Mouse (Mus musculus) liver (tissue): ENCODE measurements around the gene D630039A03Rik.

Experiments used
- DNase-seq: peaks from one replicate; pipeline ENCODE4 v3.0.0-alpha.2; 2020; ENCODE audit warnings: mixed read lengths

D630039A03Rik gene

DNA sequence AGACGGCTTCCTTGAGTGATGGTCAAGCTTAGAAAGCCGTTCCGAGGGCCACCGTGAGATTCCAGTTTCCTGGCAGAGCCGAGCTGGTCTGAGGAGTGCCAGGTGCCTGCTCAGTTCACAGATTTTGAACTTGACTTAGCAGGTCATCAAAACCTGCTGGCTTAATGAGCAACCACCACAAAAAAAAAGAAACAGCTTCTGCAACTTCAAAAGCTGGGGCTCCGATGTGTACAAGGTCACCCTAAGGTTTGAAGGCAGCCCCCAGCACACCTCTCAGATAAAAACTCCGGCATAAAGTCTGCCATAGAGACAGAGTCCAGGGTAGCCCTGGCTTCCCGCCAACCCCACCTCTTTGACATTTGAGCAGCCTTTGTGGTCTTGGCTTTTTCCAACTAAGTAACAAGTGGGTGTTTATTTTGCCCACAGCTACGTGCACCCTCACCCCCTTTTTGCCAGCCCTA is at the start of gene D630039A03Rik:
Gene D630039A03Rik (minus strand): TSS at position 97 of the 461 bp plus-strand sequence.
- DNase-seq: peak; percentile 27

DNA sequence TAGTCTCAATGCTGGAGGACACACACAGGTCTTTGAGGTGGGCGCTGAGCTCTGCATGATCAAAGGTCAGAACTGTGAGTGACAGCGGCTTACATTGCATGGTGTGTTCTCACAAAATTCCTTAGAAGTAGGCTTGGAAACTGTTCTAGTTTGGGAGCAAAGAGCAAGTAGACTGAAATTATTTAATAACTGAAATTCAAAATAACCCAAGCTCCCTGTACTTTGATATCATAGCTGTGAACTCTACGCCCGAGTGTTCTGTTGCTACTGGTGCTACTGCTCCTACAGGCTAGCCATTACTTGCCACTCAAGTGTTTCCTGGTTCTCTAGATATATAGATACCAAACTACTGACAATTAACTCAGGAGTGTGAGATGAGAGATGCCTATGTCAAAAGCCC is 49.4 kb upstream of the D630039A03Rik start:
- no peak for DNase-seq

- no peak for DNase-seq
Observed at GRCm38 (mm10) chr4:57964143-57964542, 48.0 kb upstream of the D630039A03Rik start.

DNA sequence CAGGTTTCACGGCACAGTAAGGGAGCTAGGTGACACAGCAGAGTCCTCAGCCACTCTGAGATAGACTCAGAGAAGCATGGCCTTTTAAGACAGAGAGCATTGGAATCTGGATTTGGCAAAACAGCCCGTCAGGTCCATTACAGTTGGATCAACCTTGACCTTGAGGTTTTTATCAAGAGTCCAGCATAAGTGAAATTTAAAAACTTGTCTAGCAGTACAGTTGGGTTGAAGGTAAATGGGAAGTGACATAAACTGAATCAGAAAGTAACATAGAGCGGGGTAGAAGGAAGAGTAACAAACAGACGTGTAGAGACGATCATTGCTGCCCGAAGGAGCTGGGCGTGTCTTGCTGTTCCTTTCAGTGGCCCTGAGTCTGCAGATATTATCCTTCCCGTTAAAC is 43.0 kb upstream of the D630039A03Rik start:
- no peak for DNase-seq

GRCm38 (mm10) chr4:57958098-57958497 is 42.0 kb upstream of the D630039A03Rik start:
- no peak for DNase-seq

DNA sequence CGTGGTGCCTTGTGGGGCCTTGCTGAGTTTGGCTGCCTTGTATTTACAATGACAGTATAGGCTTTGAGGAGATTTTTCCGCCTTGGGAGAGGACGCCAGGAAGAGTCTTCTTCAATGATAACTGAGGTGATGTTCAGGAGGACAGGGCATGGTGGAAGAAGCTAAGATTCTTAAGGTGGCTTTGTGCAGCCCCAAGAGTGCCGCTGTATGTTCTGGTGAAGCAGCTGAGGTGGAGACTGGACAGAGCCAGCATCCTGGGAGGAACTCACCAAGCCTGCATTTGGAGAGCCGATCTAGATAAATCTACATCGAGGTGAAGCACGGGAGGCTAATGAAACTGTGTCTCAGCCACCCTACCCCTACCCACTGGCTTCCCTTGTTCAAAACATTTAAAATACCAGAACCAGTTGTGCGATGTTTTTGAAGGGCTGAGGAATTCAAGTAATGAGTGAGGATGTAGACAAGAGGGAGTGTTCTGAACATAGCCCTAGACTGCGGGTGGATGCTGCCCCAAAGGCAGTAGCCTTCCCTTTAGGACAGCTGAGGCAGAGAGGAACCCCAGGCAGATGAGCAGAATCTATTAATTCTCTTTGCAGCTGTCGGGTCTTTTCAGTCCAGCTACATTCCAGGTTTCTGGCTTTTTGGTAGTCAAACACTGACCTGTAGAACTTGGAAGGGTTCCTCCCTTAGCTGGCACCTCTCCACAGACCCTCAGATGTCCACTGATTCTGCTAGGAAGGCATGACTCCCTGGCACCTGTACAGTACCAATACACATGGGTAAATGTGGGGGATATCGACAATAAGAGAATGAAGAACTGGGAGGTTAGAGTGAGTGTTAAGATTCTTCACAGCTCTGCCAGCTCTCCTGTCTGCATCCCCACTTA is 41.3 kb upstream of the D630039A03Rik start:
- DNase-seq: peak; percentile 25

- DNase-seq: peak; percentile 100
Observed at GRCm38 (mm10) chr4:57956029-57956960, 40.2 kb upstream of the D630039A03Rik start, which contains the start of gene Txn1. Gene Txn1 (minus strand): TSS chr4:57956411.

DNA sequence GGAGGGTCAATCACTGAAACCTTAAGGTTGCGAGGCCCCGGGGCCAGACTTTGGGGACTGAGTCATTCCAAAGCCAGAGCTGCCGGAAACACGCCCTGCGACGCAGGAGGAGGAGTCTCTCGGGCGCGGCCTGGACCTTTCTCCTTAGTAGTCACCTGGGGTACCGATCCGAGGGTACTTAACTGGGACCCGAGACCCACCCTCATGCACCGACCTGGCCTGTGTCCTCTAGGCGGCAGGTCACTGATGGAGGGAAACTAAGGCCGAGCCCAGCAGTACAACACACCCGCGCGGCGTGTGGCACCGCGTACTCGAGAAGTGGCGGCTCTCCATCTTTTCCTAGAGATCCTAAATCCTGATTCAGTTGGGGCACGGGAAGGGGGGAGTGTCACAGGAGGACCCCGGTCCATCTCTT is 39.5 kb upstream of the D630039A03Rik start:
- peak; percentile 87 for DNase-seq

- DNase-seq: no peak
Observed at GRCm38 (mm10) chr4:57954991-57955390, 38.9 kb upstream of the D630039A03Rik start.

- no peak for DNase-seq
Observed at GRCm38 (mm10) chr4:57954580-57954979, 38.5 kb upstream of the D630039A03Rik start.

DNA sequence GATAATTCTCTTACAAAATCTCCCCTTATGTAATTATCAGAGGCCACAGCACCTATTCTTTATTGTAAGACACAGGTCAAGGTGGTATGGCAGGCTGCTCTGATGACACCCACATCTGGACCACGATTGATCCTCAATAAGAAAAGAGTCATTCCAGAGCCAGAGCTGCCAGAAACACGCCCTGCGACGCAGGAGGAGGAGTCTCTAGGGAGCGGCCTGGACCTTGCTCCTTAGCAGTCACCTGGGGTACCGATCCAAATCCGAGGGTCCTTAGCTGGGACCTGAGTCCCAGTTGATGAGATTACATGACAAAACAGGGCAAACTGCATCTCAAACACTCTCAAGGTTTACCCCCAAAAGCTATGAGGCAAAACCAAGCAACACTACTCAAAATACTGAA is 37.7 kb upstream of the D630039A03Rik start:
- DNase-seq: no peak

DNA sequence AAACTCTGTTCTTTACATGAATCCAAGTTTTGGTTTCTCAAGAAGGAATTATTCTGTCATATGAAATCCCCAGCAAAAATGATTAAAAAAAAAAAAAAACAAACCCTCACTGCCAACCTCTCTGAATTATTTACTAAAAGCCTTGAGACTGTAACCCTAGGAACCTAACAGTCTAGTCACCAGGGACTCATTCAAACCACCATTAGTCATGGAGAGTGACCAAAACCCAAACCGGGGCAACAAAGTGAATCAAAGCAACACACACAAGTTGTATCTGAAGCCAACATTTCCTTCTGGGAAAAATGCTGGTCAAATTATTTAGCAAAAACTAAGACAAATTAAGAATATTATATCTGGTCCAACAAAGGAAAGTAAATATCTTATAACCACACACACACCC is 36.8 kb upstream of the D630039A03Rik start:
- DNase-seq: no peak

- DNase-seq: no peak
Observed at GRCm38 (mm10) chr4:57952416-57952815, 36.3 kb upstream of the D630039A03Rik start.

DNA sequence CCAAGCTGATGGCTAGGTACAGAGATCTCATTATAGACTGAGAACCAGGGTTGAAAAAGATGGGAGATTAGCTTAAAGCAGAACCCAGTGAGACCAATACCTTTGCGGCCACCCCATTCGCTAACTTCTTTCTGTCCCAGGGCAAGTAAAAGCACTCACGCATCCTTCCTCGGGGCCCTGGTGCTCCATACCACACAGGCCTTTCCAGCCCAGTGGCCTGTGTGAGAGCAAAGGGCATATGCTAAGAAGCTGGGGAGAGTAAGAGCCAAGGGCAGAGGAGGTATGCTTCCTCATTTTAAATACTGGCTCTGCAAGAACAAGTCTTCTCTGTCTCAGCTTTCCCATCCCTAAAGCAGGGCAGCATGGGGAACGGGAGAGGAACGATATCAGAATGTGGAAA is 33.8 kb upstream of the D630039A03Rik start:
- no peak for DNase-seq

DNA sequence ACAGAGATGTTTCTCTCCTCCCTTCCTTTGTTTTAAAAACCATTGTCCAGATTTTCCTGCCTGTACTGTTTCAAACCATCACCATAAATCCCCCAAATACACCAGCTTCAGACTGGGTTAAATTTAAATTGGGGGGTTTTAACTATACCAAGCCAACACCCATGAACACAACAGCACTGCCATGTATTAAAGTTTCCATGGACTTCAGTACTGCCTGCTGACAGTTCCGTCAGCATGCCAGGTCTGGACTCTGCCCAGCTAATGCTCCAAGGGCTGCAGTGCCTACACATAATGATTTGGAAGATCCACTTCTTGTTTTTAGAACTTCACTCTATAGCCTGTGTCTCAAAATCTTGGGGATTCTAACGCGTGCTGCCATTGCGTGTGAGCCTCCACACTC is 31.4 kb upstream of the D630039A03Rik start:
- no peak for DNase-seq

DNA sequence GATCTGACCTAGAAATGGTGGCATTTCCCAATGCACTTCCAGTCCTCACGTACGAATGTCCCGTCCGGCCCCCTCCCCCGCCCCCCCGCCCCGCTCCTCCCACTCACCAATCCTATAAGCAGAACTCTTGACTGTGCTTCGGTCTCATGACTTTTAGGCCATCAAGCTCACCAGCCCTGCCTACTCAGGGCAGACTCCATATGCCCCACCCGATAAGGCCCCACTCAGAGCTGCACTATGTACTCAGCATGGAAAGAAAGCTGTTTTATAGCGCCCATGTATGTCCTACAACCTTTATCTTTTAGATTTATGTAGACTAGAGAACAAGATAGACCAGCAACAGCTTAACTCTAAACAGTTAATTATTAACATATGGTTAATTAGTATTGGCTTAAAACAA is 30.9 kb upstream of the D630039A03Rik start:
- DNase-seq: no peak

DNA sequence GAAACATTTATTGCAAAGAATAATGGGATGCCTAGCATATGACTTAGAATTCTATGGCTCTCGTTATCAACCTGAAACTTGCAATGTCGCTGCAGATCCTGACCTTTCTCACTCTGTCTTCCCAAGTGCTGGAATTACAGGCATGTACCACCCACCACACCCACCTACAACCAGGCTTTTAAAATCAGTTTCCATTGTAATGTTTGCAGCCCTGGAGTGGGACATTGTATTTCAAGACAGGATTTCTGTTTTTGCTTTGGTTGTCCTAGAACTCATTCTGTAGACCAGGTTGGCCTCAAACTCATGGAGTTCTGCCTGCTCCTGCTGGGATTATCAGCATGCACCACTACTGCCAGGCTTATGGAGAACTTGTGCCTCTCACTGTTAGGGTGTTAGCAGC is 26.8 kb upstream of the D630039A03Rik start:
- DNase-seq: no peak

- DNase-seq: no peak
Observed at GRCm38 (mm10) chr4:57940631-57941030, 24.5 kb upstream of the D630039A03Rik start.

DNA sequence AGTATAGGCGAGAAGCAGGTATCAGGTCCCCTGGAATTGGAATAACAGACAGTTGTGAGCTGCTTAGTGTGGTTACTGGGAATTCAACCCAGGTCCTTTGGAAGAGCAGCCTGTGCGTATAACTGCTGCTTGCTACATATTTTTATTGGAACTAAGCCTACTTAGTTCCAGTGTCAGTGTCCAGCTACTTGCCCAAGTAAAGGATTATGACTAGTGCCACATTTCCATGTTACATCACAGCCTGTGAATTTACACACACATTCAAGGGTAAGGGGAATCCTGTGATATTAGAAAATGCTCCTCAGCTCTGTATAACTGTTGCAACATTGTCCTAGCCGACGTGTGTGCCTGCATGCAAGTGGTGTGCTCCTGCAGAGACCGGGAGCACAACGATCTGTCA is 21.2 kb upstream of the D630039A03Rik start:
- no peak for DNase-seq

DNA sequence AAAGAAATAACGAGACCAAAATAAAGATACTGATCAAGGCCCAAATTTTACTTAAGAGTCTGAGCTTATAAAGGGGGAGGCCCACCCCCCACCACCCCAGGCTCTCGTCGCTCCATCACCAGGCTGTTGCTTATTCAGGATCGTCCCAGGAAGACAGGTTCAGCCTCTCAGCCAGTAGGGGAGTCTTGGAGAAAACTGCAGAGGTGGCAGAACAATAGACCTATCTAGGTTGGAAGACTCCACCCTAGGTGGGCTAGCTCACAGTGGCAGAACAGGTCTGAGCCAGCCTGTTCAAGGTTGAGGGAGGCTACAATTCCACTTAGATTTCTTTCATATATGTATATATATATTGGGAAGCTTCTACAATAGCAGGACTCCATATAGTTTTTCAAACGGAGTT is 18.1 kb upstream of the D630039A03Rik start:
- DNase-seq: no peak

DNA sequence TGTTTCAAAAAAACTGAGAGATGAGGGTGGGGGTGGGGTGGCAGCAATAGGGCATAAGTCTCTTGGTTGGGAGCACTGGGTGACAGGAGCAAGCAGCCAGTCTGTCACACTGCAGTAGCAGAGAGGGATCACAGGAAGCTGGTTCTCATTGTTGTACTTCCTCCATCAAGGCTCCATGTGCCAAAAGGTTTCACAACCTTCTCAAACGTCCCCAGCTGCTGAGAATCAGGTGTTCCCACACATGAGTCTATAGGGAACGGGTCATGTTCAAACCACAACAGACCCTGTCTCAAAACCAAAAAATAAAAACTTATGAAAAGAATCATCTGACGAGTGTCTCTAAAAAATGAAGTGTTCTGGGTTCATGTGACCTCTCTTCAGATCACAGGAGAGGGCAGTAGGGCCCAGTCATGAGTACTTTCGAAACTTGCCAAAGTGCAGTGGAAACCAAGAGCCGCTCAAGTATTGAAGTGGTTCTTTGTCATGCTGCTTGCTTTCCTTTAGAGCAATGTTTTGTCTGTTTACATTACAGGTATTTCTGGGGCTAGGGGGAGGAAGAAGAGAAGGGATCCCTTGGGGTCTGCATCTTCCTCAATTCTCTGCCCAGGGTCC is 14.6 kb upstream of the D630039A03Rik start:
- no peak for DNase-seq

GRCm38 (mm10) chr4:57927464-57928205 is 11.5 kb upstream of the D630039A03Rik start:
- no peak for DNase-seq
